Mouse (Mus musculus) retina, adult 2 months (tissue): ENCODE data around the gene Spint2.
A peak's percentile ranks its signal among the peaks of the same experiment; 100 is the strongest.

Experiments used
- DNase-seq: peaks from one replicate; pipeline ENCODE4 v3.0.0-alpha.2; 2012; ENCODE audit warnings: low read depth, low spot score

The Spint2 gene

DNA sequence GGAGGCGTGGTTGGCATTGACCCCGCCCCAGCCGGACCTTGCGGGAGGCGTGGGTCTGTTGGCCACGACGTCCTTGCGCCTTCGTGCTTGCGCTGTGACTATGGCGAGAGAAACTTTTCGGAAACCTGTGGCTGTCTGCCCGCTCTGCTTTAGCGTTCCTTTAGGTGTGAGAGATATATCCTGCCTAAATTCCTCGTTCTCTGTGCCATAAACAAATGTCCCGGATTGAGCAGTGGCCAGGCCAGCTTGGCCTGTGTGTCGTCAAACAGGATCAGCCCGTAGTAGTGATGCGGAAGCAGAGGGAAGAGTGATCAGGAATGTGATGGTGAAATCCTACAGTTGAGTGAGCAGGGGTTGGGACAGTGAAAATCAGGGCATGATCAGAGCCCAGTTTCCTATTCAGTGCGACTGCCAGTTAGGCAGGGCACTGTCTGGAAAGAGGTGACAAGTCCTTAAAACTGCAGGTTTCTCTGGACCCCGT is 402 bp upstream of the Spint2 start:
- no peak for DNase-seq

DNA sequence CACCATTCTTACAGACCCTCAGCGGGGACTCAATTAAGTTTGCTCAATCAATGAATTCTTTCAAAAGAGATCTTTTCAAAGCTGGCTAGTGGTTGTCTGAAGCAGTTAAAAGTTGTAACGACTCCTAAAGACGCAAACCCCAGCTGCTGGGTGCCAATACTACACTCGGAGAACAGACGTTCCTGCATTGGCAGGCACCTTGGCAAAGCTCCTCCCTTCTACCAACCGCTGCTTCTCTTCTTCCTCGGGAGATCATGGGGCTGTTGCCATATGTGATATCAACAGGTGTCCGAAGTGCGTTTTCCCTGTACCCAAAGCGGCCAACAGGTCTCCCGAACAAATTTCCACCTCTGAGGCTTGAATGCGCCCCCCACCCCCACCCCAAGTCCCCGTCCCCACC is 911 bp downstream of the Spint2 start:
- DNase-seq, result no peak

DNA sequence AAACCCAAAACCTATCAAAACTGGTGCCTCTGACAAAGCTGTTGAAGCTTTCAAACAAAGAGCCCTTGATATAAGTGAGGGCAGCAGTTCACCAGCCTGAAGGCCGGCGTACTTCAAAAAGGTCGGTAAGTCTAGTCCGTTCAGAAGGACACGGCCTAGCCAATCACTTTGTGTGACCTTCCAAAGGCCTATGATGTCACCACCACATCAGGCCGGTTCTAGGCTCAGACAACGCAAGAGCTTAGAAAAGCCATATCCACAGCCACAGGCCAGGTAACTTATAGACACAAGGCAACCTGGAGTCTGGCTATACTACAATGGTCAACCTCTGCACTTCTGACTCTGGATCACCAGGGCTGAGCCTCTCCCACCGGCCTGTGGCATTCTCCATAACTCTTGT is 1.8 kb downstream of the Spint2 start:
- no peak for DNase-seq

DNA sequence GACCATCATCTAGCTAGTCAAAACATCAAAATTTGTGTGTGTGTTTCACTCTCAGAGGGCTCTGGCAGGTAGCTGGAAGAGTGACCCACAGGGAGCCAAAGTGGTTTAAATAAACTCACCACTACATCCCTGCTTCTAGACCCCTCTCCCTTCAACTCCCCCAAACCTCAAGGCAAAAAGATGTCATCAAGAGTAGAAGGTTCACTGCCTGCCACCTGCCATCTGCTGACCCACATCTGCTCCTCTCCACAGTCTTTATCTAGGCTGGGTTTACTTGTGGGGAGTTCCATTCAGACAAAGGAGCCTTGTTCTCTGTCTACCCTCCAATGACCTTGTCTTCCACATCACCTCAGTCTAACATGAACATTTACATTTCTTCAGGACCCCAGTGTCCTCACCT is 2.5 kb downstream of the Spint2 start:
- DNase-seq, result no peak

DNA sequence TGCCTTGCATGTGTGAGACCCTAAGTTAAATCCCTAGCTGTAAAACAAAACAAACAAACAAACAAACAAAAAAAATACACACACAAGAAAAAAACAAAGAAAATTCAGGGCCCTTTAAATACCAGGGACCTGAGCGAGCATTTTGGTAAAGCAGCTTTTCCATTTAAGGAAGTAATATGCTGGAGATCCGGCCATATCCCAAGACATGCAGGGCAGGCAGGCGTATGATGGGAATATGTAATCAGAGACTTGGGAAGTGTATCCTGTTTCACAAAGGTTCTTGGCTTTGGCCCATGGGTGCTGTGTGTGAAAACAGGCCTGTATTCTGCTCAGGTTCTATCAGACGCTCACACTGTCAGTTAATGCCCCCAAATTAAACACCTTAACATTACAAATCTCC is 4.2 kb downstream of the Spint2 start:
- no peak for DNase-seq

DNA sequence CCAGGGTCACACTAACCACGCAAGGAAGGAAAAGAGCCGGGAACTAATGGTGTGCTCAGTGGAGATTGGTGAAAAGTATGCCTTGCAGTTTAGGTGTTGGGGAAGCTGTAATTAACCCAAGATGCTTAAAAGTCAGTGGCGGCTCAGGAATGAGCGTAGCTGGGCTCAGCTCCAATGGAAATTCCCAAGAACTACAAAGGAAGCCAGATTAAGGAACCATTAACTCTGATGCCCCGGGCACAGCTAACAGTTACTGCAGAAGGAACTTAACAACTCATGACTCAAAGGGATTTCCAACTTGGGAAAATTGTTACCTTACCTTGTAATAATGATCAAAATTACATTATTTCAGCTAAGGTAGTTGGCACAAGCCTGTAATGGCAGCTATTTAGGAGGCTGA is 5.0 kb downstream of the Spint2 start:
- DNase-seq, result no peak

DNA sequence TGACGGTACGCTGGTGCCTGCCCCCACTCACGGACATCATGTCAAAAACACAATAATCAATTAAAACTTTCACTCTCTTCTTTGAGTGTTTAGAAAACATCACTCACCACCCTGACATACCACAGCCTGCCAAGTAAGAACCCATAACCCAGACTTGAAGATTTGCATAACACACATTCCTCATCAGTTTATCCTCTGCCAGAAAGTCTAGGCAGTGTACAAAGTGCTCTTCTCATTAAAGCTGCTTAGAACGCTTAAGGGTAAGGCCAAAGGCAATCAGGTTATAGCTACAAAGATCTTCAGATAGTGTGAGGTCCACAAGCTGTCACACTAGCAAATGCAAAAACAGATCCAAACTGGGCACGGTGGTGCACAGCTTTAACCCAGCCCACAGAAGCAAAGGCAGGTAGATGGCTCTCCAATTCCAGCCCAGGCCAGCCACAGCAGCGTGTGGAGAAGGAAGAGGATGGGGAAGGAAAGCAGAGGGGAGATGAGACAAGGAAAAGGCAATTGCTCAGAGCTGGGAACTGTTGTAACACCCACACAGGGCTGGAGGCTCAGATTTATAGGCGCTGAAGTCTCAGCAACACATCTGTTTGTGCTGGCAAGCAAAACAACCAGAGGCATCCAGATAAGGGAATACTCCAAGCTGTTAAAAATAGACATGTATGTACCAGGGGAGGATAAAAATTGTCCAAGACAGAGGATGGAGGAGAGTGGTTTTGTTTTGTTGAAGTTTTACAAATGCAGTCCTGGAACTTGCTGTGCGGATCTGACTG is 9.8 kb downstream of the Spint2 start:
- DNase-seq, result no peak

DNA sequence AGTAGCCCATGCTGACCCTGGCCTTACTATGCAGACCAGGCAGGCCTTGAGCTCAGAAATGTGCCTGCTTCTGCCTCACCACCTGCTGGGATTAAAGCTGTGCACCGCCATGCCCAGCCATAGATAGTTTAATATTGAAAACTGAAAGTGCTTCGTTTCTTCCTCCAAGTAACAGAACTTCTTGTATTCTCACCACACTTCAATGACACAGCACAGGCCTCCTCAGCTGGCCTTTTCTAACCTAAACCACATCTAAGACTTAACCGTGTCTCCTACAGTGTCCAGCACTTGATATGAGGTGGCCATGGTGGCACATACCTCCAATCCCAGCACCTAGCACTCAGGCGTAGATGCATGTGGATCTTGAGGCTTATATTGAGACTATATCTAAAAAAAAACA is 11.3 kb downstream of the Spint2 start:
- no peak for DNase-seq

DNA sequence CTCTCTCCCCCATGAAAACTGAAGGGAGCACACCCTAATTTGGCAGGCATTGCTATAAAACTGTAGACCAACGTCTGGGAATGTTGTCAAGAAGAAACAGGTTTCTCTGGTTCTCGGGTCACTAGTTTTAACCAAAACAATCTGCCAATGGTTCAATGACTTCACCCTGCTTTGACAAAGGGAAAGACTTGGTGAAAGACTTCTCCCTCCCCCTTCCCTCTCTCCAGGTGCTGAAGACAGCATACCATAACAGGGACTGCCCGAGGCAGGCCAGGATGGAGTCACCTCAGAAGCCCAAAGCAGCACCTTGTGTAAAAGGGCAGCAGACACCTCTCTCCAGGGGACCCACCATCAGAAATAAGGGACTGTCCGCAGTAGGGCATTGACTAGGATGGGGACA is 14.8 kb downstream of the Spint2 start:
- no peak for DNase-seq

DNA sequence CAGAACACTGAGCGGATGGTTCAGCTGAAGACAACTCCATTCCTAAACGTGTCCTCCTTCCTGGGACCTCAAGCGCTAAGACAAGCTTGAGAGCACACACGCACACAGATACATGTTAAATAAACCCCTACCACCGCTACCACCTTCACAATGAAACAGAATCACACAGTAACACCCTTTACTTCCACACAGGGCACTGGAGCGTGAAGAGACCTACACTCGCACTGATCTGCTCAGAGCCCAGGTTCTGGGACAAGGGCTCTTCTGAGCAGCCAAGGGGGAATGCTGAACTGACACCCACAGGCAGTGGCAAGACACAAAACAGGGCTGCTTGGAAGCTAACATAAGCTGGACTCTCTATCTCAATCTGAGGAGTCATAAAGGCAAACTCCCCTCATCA is 16.1 kb downstream of the Spint2 start:
- DNase-seq, result no peak

DNA sequence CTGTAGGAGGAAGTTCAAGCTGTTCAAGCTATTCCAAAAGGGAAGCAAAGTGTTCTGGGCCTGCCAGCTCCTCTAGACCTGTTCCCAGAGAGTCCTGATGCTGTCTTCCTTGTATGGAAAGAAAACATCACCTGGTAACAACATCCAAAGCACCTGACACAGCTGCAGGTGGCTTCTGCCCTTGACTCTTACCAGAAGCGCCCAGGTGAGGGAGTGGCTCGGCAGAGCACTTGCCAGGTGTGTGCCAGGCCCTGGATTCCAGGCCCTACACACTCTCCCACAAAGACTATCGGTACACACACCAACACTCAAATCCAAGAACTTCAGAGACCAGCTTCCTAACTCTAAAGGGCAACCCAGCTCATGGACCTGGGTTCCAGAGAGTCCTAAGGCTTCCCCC is 17.9 kb downstream of the Spint2 start:
- no peak for DNase-seq

DNA sequence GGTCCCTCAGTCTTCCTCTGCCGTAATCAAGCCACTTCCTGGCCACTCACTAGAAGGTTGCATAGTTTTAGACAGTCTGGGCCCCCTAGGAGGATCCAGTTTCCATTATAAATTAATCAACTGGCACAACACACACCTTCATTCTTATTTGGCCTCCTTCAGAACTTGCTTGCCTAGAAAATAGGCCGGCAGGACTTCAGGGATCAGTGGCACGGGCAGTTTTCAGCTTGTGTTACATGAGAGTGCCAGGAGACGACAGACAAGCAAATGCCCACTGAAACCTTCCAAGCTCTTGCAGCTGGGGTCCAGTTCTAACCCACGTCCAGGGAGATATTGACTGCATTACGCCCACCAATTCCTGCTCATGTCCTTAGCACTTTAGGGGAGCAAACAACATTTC is 19.6 kb downstream of the Spint2 start:
- no peak for DNase-seq

DNA sequence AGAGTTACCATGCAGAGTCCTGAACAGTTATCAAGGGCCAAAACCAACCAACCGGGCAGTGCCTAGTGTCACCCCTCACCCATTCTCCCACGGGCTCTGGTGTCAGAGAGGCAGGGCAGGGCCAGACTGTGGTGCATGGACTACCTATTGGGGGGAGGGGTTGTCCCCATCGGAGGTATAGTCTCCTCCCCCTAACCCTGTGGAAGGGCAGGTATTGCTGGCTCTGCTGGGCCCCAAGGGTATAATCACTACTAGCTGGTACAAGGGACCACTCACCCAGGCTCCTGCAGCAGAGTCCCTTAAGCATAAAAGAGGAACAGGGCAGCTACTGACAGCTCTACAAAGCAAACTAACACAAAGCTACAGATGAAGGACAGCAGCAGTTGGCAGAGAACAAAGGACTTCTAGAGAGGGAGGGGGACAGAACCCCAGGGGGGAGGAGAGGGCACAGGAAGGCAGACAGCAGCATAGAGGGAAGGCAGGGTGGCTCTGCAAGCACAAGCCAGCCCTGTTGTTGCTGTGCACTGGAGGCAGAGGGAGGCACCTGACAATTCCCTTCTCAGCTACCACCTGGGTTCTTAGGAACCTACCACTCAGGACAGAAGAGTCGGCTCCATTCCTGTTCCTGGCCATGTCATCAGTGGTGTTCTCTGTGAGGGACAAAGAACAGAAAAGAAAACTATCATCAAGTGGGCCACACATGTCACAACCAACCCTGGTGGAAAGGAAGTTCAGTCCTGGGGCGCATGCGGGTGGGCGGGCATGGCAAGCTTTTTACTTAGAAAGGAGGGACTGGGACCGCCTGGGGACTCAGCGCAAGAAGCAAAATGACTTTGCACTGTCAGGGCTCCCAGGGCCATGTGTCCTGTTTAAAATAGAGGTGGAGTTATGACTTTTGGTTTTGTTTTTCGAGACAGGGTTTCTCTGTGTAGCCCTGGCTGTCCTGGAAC is 21.7 kb downstream of the Spint2 start:
- DNase-seq, result no peak

DNA sequence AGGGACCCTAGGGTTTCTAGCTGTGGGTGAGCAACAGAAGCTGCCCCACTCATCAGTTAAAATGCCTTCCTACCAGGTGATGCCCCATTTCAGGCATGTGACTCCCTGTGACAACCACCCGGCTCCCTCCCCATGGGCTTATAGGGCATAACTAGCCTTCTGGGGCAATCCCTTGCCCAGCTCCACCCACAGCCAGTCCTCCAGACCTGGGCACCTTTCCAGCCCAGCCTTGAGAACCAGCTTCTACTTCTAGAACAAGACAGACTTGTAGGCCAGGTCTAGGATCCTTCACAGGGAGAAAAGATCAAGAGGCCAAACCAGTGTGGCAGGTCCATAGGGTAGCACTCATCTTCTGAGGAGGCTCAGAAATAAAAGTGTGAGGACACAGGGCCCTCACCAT is 24.3 kb downstream of the Spint2 start:
- DNase-seq, result no peak

DNA sequence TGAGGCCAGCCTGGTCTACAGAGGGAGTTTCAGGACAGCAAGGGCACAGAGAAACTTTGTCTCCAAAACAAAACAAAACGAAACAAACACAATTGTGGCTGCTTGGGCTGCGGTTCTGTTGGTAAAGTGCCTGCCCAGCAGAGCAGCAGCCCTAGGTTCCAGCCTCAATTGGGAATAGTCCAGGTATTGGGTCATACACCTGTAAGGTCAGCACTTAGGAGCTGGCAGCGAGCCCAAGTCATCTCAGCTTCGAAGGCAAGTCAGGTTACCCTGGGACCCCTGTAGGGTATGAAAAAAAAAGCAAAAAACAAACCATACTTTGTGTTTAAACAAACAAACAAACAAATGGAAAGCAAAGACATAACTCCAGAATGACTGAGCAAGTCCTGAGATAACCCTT is 25.8 kb downstream of the Spint2 start:
- no peak for DNase-seq

DNA sequence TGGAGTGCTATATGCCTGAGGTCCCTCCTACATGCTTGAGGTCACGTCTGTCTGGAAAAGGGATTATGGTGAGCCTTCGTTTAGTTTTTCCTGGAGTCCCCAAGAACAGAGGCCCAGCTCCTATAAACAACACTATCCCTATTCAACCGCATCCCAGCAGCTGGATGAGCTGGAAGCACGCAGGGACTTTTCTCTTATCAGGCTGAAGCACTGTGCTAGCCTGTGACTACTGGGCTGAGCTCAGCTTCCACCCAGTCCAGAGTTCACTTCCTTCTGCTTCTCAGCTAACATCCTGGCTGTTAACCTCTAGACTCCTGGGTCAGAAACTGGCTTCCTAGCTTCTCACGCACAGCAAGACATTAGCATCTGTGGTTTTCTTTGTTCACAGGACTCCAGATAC is 27.9 kb downstream of the Spint2 start:
- no peak for DNase-seq

DNA sequence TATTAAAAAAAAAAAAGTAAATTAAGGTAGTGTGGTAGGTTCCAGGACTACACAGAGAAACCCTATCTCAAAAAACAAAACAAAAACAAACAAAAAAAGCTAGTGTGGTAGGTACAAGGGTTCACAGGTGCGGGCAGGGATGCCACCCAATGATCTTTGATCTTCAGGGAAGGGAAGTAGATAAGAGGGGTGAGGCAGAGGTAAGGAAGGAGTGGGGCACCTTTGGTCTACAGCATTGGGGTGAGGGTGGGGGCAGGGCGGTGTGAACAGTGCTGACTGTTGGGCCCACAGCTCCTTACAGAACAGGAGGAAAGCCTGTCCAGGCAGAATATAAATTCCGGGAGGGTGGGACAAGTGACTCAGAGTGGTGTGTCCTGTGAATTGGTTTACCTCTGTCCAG is 30.5 kb downstream of the Spint2 start:
- no peak for DNase-seq

DNA sequence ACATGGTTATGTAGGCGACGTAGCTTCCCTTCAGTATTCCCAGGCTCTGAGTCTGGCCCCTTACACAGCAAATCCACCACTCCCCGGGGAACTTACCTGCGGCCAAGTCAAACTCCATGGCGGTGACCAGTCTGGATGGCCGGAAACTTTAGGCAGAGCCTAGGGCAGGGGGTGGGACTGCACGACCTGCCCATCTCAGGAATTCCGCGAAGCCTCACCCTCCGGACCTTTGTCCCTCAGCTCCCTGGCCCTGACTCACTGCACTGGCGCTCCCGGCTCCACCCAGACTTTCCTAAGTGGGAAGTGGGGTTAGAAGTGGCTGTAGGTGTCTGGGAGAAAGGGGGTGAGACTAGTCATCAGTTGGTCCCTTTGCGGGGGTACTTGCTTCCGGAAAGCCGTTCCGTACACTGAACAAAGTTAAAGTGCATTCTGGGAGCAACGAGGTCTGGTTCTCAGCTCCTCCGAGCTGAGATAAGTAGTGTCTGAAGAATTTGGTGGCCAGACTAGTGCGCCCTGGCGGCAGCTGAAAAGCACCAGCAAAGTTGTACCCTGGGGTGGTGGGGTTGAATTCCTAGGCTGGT is 33.4 kb downstream of the Spint2 start, which contains the start of gene 2200002D01Rik:
TSS of gene 2200002D01Rik (minus strand) at position 206 of the 581 bp plus-strand sequence.
- no peak for DNase-seq

DNA sequence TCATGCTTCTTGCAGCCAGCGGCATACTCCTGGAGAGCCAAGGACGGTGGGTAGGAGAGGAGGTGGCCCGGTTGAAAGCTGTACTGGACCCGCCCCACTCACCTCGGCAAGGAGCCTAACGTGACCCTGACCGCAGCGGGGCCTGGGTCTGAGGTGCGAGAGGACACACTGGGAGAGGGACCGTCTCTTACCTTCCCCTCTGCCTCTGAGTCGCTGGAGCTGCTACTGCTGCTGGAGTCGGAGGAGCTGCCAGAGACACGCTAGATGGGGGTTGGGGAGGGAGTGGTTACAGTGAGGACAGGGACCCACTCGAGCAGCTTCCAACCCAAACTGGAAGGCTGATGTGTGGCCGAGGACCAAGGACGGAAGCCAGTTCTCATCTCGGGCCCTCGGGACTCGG is 34.0 kb downstream of the Spint2 start:
- no peak for DNase-seq

DNA sequence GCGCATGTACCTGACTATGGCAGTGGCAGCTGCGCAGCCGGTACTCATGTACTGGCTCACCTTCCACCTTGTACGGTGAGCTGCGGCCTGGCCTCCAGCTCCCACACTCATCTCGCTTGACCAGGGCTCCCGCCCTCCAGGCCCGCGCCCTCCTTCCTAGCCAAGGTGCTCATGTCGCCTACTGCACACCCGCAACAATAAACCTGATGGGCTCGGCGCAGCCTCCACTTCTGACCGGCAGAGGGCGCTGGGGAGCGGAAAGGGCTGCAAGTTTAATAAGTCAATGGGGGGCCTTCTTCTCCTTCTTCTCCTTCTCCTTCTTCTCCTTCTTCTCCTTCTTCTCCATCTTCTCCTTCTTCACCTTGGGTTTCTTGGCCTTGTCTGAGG is 34.4 kb downstream of the Spint2 start:
- peak; percentile 44 for DNase-seq

DNA sequence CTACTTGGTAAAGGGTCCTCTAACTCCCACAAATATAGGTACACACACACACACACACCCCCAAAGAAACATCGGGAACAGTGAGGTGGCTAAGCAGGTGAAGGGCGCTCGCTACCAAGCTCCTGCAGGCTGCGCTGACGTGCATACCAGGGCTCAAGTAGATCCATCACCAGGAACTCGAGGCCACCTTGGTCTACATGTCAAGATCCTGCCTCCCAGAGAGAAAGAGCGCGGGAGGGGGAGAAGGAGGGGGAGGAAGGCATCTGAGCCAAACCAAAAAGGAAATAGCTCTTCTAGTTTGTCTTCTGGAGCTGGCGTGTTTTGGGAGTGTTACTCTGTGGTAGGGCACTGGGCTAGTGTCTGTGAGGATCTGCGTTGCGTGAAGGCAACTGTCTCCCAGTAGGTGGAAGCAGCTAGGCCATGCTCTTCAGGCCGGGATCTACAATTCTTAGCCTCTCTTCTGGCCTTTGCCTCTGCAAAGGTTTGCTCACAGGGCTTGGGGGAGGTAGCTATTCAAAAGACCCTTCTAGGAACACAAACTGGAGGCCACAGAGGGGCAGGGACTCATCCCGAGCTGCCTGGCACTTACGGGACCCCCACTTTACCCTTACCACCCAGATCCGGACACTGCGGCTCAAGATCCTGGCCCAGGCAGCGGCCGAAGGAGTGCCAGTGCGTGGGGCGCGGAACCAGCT is 34.9 kb downstream of the Spint2 start:
- DNase-seq, result no peak

DNA sequence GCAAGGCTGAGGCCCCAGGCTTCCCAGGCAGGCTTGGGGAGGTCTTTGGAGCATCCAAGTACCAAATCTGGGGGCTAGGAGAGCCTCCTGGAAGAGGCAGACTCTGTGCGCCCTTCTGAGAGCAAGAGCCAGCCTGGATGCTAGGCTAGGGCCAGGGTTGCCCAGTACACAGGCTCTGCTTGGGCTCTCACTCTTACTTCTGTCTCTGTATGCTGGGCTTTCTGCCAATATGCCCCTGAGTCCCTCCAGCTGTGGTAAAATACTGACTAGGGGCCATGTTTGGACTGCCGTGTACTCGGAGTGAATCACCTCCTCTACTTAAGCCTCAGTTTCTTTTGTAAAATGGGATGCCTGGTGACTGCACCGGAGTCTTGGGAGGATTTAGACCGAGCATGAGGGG is 35.7 kb downstream of the Spint2 start:
- no peak for DNase-seq
